Mouse (Mus musculus): ENCODE measurements at regions not wholly inside any gene's neighbourhood (a gene's known extent, or its start where the extent isn't known, plus 50 kb on each side); places are given as distances from the start of the nearest gene placed in this dataset.
"Not testable (repeated sequence)": the region's sequence is repeated elsewhere in the genome, so short reads cannot be mapped to it uniquely, and the experiment has no call there.

GRCm38 (mm10) chr2:21980177-21980576, 247.1 kb upstream of the Myo3a start:
- DNase-seq, result no peak

DNA sequence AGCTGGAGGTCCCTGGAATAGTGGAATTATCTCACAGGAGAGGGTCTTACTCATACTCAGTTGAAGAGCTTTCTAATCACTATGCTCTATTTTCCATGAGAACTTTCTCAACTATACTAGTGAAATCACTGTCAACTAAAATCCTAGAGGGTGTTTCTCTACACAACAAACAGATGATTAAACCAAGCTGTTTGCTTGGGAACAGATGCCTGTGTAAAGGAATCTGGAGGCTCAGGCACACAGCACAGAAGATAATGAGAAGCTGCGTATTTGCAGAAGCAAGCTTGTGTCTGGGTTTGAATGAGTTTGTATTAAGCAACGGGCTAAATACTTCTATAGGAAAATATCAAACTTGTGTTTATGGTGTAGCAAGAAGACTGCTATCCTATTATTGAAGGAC, 202.9 kb upstream of the Myo3a start:
- no peak for DNase-seq

GRCm38 (mm10) chr2:22026794-22027193, 200.5 kb upstream of the Myo3a start:
- DNase-seq, result no peak

- no peak for DNase-seq
Observed at GRCm38 (mm10) chr2:22028569-22028968, 198.7 kb upstream of the Myo3a start.

DNA sequence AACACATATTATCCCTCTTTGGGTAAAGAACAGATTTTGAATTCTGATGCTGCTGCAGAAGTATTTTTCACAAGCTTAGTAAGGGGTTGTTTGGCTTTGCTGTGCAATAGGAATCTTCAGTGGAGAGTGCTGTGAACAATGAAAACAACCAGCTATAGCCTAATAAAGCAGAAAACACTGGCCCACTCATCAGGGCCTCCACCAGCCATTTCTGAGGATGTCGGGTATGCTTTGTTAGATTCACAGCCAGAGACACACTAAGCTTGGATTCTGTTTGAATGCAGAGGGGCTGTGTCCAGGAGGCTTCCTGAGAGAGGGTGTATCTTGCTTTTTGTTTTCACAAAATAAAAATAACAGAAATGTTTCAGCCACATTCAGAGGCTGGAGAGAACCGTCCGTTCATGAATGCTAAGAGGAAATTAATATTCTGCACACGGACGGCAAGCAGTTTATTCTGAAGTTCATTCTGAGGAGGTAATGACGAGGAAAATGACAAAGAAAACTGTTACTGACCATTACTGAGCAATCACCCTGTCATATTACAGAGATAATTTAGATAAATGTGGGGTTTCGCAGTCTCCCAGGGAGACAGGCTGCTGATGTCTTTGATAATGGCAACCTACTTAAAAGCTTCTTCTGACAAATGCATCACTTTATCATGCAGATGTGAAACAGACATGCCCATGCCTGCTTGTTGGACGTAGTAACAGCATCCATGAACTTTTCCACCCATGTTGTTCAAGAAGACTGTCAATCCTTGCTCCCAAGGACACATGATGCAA, 198.1 kb upstream of the Myo3a start:
- no peak for DNase-seq

DNA sequence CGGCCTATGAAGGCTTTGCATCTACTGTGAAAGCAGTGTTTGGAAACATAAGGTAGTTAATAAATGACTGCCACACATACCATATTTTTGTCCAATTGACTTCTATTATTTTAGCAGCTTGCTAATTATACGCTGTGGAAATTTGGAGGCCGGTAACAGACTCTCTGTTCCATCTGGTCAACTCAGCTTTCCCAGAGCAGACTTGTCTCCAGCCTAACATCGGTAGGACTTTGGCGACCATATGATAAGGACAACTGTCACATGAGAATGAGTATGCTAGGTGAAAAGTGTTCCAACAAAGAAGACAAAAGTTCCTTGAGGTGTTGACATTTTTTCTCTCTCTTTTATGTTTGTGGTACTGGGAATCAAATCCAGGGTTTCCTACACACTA, 197.5 kb upstream of the Myo3a start:
- no peak for DNase-seq

GRCm38 (mm10) chr2:22036841-22037240, 190.5 kb upstream of the Myo3a start:
- DNase-seq, result no peak

- no peak for DNase-seq
Observed at GRCm38 (mm10) chr2:22038780-22039179, 188.5 kb upstream of the Myo3a start.

DNA sequence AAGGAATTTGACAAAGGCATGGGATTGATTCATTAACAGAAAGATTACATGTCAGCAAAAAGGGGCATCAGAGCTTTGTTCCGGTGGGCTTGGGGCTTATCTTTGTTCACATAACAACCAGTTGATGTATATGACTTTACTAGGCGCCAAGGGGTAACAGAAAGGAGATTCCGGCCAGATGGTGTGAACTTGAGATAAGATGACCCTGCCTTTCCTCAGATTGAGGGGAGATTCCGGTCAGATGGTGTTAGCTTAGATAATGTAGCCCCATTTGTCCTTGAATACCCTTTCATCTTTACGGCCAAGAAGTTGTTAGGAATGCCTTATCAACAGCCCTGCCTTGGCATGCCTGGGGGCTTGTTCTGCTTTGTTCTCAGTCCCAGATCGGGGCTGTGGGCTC, 183.4 kb upstream of the Myo3a start:
- DNase-seq, result not testable (repeated sequence)

DNA sequence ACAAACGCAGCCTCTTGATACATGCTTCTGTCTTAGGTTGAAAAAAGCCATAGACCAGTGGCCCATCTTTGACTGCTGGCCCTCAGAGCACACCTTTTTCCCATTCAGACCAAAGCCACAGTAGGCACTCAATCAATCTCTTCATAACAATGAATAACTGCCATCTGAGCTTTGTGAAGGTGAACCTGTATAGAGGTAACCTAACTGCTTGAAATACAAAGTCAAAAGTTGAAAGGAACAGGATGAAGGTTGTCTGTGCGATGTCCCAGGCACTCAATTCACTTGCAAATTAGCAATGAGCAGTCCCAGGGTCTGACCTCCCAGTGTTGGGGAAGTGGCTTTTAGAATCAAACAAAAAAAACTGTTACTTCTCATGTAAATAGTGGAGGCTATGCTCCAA, 182.4 kb upstream of the Myo3a start:
- no peak for DNase-seq

DNA sequence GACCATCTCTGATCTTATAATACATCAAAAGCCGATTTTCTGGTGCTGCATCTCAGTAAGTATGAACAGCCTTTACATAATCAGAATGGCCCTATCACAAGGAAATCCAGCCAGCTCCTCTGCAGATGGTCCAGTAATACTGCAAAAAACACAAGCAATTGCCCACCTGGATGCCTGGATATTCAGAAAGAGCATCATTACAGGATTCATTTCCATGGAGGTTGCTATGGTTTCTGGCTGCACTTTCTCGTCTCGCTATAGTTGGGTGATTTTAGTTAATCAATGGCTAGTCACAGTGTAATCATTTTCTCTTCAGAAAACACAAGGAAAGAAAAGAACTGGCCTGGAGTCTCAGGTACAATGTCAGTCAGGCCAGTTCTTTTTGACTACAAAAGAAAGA, 179.8 kb upstream of the Myo3a start:
- DNase-seq, result no peak

DNA sequence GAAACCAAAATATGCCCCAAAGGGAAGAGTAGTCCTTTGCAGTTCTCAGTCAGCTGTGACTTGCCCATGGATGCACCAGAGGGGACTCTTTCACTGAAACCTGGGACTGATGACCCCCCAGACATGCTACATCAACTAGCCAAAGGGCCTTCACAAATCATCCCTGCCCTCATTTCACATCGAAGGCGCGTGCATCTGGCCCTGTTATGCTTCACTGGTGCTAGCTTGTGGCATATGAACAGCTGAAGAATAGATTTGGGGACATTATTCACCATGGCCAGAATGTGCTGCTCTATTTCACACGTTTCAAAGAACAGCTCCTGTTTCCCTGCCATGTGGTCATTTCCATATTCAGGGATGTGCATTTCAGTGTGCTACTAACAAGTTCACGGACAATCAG, 160.8 kb upstream of the Myo3a start:
- no peak for DNase-seq

DNA sequence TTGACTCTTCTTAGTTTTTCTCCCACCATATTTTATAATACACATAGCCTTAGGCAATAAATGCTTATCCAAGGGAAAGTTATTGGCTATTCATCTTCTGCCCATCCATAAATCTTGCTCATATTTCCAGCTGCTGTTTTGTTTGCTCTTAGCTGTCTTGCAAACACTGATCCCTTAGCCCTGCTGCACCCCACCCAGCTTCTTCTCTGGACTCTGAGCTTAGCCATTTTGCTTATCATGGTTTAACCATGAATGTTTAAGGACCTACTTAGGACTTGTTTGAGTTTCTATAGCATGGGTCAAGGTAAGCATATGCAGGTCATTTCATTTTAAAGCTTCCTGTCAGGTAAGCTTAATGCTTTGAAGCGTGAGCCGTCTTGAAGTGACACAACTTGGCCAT, 130.5 kb upstream of the Myo3a start:
- DNase-seq, result no peak

GRCm38 (mm10) chr2:22105150-22105549, 122.2 kb upstream of the Myo3a start:
- no peak for DNase-seq

DNA sequence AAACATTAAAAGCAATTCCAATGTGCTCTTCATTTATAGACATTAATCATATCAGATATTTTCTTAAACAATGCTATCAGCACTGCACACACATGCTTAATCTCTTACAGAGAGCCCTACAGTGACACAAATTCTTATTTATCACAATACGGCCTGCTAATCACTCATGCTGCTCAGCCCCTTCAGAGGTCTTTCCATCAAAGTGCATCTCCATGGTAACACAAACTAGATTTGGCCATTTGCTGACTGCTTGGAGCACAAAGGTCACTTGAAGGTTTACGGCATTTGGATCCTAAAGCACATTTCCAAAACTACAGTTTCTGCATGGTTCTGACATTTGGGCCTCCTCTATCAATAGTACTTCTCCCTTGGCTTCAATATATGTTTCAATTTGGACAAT, 77.6 kb upstream of the Myo3a start:
- no peak for DNase-seq

GRCm38 (mm10) chr2:22156576-22156975, 70.7 kb upstream of the Myo3a start:
- no peak for DNase-seq

GRCm38 (mm10) chr2:22165443-22165842, 61.9 kb upstream of the Myo3a start:
- no peak for DNase-seq

- no peak for DNase-seq
Observed at GRCm38 (mm10) chr2:22165919-22166318, 61.4 kb upstream of the Myo3a start.

All from kidney, adult 18-20 months (tissue).